Mouse (Mus musculus) adipocyte (in vitro differentiated cells): ENCODE measurements at regions not wholly inside any gene's neighbourhood (a gene's known extent, or its start where the extent isn't known, plus 50 kb on each side); places are given as distances from the start of the nearest gene placed in this dataset.
"Not testable (repeated sequence)": the region's sequence is repeated elsewhere in the genome, so short reads cannot be mapped to it uniquely, and the experiment has no call there.

Experiments used
- DNase-seq: peaks from one replicate; pipeline ENCODE4 v3.0.0-alpha.2; 2016; ENCODE audit warnings: low spot score

DNA sequence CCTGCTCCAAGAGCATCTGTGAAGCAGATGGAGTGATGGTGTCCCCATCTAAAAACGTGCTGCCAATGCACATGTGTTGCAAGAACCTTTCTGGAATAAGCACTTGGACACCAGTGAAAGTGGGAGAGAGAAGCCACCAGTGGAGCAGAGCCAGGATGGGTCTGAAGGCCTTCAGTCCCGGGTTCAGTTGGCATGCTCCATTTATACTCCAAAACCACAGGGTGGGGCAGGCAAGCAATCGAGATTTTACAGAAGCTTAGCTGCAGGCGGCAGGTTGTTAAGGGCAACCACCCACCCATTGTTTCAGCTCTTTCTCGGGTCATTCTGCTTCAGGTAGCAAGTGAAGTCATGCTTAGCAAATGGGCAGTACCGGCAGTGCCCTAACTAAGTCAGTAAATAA lies 51.8 kb upstream of the Sv2b start:
- no peak for DNase-seq

DNA sequence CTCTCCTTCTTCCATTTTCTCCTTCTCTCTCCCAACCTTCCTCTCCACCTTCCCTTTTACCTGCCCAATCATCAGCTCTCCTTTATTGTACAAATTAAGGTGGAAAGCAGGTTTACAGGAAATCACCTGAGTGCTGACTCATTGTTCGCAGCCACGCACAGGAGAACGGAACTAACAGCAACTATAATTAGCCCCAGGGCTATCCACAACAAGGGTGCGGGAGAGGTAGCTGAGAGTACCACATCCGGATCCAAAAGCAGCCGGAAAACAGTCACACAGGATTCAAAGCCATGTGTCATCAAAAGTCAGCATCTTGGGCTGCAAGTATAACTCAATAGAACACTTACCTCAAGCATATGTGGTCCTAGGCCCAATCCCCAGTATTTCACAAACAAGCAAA lies 53.5 kb upstream of the Sv2b start:
- no peak for DNase-seq

GRCm38 (mm10) chr7:75365480-75365879 lies 56.4 kb upstream of the Sv2b start:
- no peak for DNase-seq

DNA sequence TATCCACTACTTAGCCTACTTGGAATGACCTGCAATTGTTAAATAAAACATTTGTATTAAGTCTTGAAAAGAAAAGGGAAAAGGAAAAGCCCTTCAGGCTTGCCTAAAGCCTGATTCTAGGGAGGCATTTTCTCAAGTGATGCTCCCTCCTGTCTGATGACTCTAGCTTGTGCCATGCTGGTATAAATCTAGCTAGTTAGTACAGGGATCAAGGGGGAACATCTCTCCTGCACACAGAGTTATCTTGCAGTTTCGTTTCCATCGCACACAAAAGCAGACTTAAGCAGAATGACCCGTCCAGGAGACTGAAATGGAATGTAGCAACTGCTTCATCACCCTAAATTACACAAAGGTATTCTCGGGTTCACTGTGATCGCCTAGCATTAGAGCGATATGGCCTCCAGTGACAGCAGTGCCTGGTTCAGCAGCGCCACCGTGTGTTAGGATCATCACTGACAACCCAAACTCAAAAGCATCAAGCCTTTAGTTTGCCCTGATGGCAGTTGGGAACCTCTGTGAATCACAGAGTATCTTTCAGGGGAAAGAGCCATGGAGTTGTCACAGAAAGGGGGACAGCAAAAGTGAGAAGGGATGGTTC lies 57.3 kb upstream of the Sv2b start:
- peak; percentile 73 for DNase-seq

GRCm38 (mm10) chr7:75368315-75368714 lies 59.3 kb upstream of the Sv2b start:
- no peak for DNase-seq

GRCm38 (mm10) chr7:75369366-75369765 lies 60.3 kb upstream of the Sv2b start:
- no peak for DNase-seq

- DNase-seq: peak; percentile 73
These were observed 61.8 kb upstream of the Sv2b start for GRCm38 (mm10) chr7:75370595-75371519.

GRCm38 (mm10) chr7:75371520-75371876 lies 62.4 kb upstream of the Sv2b start:
- DNase-seq: no peak

- DNase-seq: no peak
These were observed 62.9 kb upstream of the Sv2b start for GRCm38 (mm10) chr7:75371991-75372390.

GRCm38 (mm10) chr7:75372892-75373444 lies 63.9 kb upstream of the Sv2b start:
- no peak for DNase-seq

DNA sequence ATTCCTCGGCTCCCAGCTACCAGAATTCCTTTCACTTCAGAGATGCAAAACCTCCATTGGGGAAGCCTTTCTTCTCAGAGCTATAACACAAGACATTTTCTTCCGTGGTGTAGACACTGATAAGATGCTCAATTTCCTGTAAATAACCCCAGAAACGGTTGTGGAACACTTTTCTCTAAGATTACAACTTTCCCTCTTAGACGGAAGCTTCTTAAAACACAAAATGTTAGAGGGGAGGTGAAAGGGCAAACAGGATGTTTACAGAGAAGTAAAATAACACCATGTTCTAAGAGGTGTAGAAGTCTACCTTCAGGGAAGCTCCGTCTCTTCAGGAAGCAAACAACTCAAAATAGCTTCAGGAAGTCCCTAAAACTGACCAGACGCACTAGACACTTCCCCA lies 65.4 kb upstream of the Sv2b start:
- no peak for DNase-seq

DNA sequence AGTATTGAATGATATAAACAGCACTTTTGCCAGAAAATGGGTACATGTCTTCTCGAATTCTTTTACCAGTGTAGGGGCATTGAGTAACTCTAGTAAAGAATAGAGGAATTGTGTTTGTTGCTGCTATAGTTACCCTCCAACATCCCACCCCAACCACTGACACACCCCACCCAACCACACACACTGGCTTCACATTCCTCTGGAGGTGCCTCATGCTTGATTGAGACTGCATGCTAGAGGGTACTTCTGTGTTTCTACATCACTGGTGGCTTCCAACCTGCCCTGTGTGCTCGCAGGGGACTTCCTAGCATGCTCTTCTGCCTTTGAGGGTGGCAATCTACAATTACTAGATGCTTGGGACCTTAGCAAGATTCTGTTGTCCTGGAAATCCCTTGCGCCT lies 70.5 kb upstream of the Sv2b start:
- DNase-seq: no peak

DNA sequence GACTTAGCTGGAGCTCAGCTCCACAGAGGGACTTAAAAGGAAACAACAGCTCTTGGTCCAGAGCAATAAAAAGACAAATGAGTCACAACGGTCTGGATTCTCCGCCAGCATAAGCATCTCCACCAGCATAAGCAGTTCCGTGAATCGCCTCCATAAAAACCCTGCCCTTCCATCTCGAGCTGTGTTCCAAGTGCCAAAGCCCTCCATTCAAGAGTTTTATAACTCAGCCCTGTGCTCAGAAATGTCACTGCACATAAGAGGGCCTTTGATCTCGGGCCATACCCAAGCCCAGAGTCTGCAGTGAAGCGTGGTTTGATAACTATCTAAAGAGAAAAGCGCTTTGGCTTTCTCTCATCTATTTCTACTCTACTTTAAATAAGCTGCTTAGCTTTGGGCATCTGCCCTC lies 70.8 kb upstream of the Akap13 start:
- DNase-seq: no peak

DNA sequence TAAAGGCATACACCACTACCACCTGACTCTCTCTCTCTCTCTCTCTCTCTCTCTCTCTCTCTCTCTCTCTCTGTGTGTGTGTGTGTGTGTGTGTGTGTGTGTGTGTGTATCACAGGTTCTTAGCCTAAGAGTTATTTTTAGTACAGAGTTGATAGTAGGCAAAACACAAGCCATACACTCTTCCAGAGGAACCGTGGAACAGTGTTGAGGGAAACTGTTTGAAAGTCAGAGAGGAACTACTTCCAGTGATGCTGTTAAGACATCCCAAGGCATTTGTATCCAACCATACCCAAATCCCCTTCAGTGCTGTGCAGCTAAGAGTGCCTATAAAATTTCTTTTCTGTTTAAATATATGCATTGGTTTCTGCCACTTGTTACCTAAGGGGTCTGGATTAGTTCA lies 68.3 kb upstream of the Akap13 start:
- DNase-seq: no peak

GRCm38 (mm10) chr7:75387821-75388431 lies 67.4 kb upstream of the Akap13 start:
- no peak for DNase-seq

DNA sequence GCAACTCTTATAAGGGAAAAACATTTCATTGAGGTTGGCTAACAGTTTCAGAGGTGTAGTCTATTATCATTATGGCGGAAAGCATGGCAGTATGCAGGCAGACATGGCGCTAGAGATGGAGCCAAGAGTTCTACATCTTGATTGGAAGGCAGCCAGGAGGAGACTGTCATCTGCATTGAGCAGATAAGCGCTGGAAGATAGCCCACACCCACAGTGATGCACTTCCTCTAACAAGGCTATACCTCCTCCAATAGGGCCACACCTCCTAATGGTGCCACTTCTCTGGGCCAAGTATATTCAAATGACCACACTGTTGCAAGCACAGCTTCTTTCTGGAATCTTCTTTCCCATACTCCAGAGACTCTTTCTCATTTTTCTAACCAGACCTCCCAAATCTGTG lies 65.2 kb upstream of the Akap13 start:
- DNase-seq: no peak

GRCm38 (mm10) chr7:75392783-75393182 lies 62.6 kb upstream of the Akap13 start:
- no peak for DNase-seq

- no peak for DNase-seq
These were observed 61.9 kb upstream of the Akap13 start for GRCm38 (mm10) chr7:75393466-75393865.

DNA sequence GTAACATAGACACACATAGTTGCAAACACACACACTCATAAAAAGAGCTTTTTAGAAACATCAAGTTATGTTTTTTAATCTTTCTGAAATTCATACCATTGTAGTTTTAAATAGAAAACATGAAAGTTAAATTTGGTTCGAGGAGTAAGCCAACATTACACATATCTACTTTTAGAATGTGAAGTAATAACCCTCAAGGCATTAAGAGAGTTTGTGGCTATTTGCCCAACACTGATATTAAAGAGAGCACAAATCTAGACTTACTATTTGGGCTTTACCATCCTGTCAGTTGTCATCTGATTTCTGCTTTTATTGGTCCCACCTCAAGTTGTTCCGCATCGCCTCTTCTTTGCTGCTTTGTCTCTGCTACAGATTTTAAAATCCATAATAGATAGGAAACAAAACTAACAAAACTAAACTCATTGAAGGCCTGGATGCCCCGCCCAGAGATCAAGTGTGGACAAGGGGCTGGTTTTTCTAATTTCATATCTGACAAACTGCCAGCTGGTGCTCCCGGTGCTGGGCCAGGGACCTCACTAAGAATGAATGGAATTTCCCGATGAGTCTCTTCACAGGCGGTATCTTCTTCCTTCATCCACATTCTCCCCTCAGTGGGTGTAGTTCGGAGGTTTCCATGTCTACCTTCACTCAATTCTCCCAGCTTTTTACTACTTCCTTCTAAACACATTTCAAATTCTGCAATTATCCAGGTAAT lies 60.3 kb upstream of the Akap13 start:
- DNase-seq: no peak

DNA sequence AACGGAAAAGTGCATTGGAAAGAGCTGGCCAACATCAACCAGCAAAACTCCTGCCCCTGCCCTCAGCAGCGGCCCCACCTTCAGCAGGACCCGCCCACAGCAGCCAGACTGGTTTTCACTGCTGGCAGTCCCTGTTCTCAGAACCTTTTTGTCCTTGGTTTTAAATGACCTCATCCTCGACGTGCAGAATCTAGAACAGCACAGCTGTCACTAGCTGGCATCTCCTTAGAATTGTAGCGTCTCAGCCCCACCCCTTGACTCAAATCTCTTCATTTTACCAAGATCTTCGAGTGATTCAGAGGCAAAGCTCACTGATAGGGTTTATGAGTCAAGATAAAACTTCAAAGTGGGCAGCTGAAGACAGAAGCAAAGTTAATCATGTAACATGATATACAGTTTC lies 57.8 kb upstream of the Akap13 start:
- no peak for DNase-seq

DNA sequence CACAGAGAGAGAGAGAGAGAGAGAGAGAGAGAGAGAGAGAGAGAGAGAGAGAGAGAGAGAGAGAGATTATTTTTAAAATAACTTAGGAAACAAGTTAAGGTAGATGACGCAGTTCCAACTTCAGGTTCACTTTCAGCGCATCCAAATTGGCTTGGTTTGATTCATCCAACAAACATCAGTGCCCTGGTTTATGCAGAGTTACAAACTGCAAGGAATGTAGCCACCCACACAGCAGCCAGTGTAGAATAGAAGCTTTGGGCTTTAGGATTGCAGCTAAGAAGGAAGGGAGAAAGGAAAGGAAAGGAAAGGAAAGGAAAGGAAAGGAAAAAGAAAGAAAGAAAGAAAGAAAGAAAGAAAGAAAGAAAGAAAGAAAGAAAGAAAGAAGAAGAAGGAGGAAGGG lies 56.9 kb upstream of the Akap13 start:
- not testable (repeated sequence) for DNase-seq
